Mouse (Mus musculus) activated CD4-positive, CD25-positive, alpha-beta regulatory T cell (primary cell): ENCODE measurements around the gene Gm5861. TPM values are rescaled to one million over a fixed set of nuclear protein-coding genes. Genes with fewer than 3 reads are reported as not detected.

ENCODE experiments used
- polyA plus RNA-seq, 2 experiments: library from polyadenylated mRNA; unstranded; fragments of 100-300 nt; shearing (Covaris generic); gene quantifications; one replicate each; pipeline ENCODE4 v1.2.1; 2017

The Gm5861 gene
- polyA plus RNA-seq = under 1 TPM in 1 of 2 experiments, not detected in 1; 0.53 TPM

GRCm38 (mm10) chr5:11182772-11183171 is at the start of gene Gm5861:
TSS of gene Gm5861 (plus strand) at chr5:11183072.

Other genes with a start within 250 kb of the Gm5861 start
- not detected for gene Gm8871, start 235.3 kb upstream of the Gm5861 start, polyA plus RNA-seq
- gene Gm8857, start 235.3 kb upstream of the Gm5861 start, polyA plus RNA-seq = not detected
- gene Gm8879, start 55.4 kb upstream of the Gm5861 start, polyA plus RNA-seq = under 1 TPM in 1 of 2 experiments, not detected in 1; 0.24 TPM
- gene Gm8890, start 73.0 kb downstream of the Gm5861 start, polyA plus RNA-seq = not detected
- under 1 TPM in 1 of 2 experiments, not detected in 1; 0.21 TPM for gene Speer1, start 158.4 kb downstream of the Gm5861 start, polyA plus RNA-seq
- not detected for gene Gm8897, start 233.3 kb downstream of the Gm5861 start, polyA plus RNA-seq